Mouse (Mus musculus) embryonic facial prominence, embryonic 13.5 days (tissue): ENCODE data around the gene Tmem235. TPM values are rescaled to one million over a fixed set of nuclear protein-coding genes. Genes with fewer than 3 reads are reported as not detected.
"Not testable (repeated sequence)": the region's sequence is repeated elsewhere in the genome, so short reads cannot be mapped to it uniquely, and the experiment has no call there.

Source experiments
- ATAC-seq: fragments of 200-750 bp; cut with Nextera tagmentation; 2 replicates; pipeline ENCODE4 v1.8.0; 2017; ENCODE audit warnings: low read depth; ENCODE audit not compliant: insufficient number of reproducible peaks, insufficient read depth, low FRiP score, low TSS enrichment
- H3K27ac ChIP-seq: fragments of 300-500 bp; sonication (generic); 2 replicates; pipeline ENCODE4 v1.5.1; 2015; ENCODE audit warnings: moderate library complexity, mild to moderate bottlenecking, inconsistent platforms
- H3K27me3 ChIP-seq: fragments of 300-500 bp; sonication (generic); 2 replicates; pipeline ENCODE4 v1.6.1; 2015; ENCODE audit warnings: mild to moderate bottlenecking, inconsistent platforms
- H3K36me3 ChIP-seq: fragments of 300-500 bp; sonication (generic); 2 replicates; pipeline ENCODE4 v1.6.1; 2015; ENCODE audit warnings: mild to moderate bottlenecking, inconsistent platforms
- H3K4me1 ChIP-seq: fragments of 300-500 bp; sonication (generic); 2 replicates; pipeline ENCODE4 v1.6.1; 2015; ENCODE audit warnings: inconsistent platforms
- H3K4me2 ChIP-seq: fragments of 300-500 bp; sonication (generic); 2 replicates; pipeline ENCODE4 v1.6.1; 2015; ENCODE audit warnings: moderate library complexity, mild to moderate bottlenecking, inconsistent platforms
- H3K4me3 ChIP-seq: fragments of 300-500 bp; sonication (generic); 2 replicates; pipeline ENCODE4 v1.5.1; 2015; ENCODE audit warnings: mild to moderate bottlenecking, inconsistent platforms
- H3K9ac ChIP-seq: fragments of 300-500 bp; sonication (generic); 2 replicates; pipeline ENCODE4 v1.6.1; 2015; ENCODE audit warnings: mild to moderate bottlenecking, inconsistent platforms
- H3K9me3 ChIP-seq: fragments of 300-500 bp; sonication (generic); 2 replicates; pipeline ENCODE4 v1.6.1; 2016; ENCODE audit warnings: inconsistent platforms
- WGBS: fragments of 180-500 bp; shearing (Covaris S2); methylation state at CpG from one replicate; pipeline ENCODE4 v1.1.7; 2015; ENCODE audit warnings: mixed read lengths; 5-methylcytosine and 5-hydroxymethylcytosine counted together
- polyA plus RNA-seq: library from polyadenylated mRNA; unstranded; fragments of >200 nt; fragmentation: Nextera tagmentation; extraction: Ambion mirVana; gene quantifications from 2 replicates; pipeline ENCODE4 v1.2.1, GENCODE M21; 2015

Tmem235 gene
- not detected in 2 replicates for polyA plus RNA-seq

DNA sequence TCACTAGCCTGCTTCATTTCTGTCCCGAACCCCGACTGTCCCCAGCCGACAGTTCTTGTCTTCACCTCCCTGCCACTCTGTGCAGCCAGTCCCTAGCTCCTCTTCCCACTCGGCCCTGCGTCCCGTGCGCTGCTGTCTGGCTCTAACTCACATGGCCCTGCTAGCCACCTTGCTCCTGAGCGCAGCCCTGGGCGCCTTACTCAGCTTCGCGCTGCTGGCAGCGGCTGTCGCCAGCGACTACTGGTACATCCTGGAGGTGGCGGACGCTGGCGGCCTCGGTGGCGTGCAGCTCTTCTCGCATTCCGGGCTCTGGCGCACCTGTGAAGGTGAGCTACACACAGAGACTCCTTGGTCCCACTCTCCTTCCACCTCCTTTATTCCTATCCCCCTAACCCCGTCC is at the start of gene Tmem235:
Tmem235 (plus strand) TSS at position 152 of the 400 bp plus-strand sequence.
- no peak for ATAC-seq
- peaks cover 29% of the 10 kb centered on the region for H3K4me1 ChIP-seq
- H3K9ac ChIP-seq = peak within 1 kb of the TSS; percentile 27
- peaks cover 21% of the 10 kb centered on the region for H3K36me3 ChIP-seq
- WGBS = 4% methylated on average over 23 of the region's 23 CpGs
- peak within 1 kb of the TSS; percentile 48 for H3K4me2 ChIP-seq
- no peaks in the 10 kb centered on the region for H3K9me3 ChIP-seq
- no peak within 1 kb of the TSS for H3K27ac ChIP-seq
- peak within 1 kb of the TSS; percentile 14; the same call in 1 of the 2 replicates for H3K4me3 ChIP-seq
- peaks cover 57% of the 10 kb centered on the region for H3K27me3 ChIP-seq

DNA sequence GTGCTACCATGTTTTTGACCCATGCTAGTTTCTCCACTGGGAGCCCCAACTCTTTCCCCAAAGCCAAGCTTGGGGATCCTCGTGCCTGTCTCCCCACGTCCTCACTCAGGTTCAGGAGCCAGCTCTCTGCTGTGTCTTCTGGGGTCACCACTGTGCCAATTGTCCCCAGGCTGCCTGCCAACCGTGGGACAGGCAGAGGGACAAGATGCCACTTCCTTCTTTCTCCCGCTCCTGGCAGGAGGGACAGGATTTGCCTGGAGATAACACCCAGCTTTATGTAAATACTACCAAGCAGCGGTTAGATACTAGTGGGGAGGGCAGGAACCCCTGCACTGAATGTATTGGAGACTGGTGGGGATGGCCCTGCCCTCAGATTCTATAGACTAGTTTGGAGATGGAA is 46.7 kb upstream of the Tmem235 start:
- ATAC-seq = no peak
- 83% methylated on average over 5 of the region's 5 CpGs for WGBS
- H3K4me3 ChIP-seq = no peak overlapping the region
- peaks cover 70% of the 10 kb centered on the region for H3K36me3 ChIP-seq
- H3K27me3 ChIP-seq = no peaks in the 10 kb centered on the region
- 0 out of 2 replicates have a peak overlapping the region, but pooled peaks have one; percentile 27 for H3K9ac ChIP-seq
- no peaks in the 10 kb centered on the region for H3K9me3 ChIP-seq
- H3K4me1 ChIP-seq = peaks cover 23% of the 10 kb centered on the region
- H3K27ac ChIP-seq = no peak overlapping the region
- no peak overlapping the region for H3K4me2 ChIP-seq

GRCm38 (mm10) chr11:117814704-117815366 is 45.7 kb upstream of the Tmem235 start:
- no peak for ATAC-seq
- Histone ChIP-seq H3K9me3 (no peaks in the 10 kb centered on the region), H3K27ac (no peak overlapping the region), H3K4me2 (no peak overlapping the region), H3K4me3 (no peak overlapping the region), H3K36me3 (peaks cover 75% of the 10 kb centered on the region), H3K9ac (no peak overlapping the region), H3K4me1 (peaks cover 17% of the 10 kb centered on the region), H3K27me3 (no peaks in the 10 kb centered on the region)
- 95% methylated on average over 6 of the region's 6 CpGs for WGBS

- not testable (repeated sequence) for ATAC-seq, H3K27ac ChIP-seq, H3K4me1 ChIP-seq, H3K27me3 ChIP-seq, H3K9ac ChIP-seq, H3K4me3 ChIP-seq, H3K9me3 ChIP-seq, H3K4me2 ChIP-seq
- peaks cover 84% of the 10 kb centered on the region for H3K36me3 ChIP-seq
- WGBS = 82% methylated on average over 9 of the region's 9 CpGs
Measured at GRCm38 (mm10) chr11:117815850-117816249, 44.7 kb upstream of the Tmem235 start.

DNA sequence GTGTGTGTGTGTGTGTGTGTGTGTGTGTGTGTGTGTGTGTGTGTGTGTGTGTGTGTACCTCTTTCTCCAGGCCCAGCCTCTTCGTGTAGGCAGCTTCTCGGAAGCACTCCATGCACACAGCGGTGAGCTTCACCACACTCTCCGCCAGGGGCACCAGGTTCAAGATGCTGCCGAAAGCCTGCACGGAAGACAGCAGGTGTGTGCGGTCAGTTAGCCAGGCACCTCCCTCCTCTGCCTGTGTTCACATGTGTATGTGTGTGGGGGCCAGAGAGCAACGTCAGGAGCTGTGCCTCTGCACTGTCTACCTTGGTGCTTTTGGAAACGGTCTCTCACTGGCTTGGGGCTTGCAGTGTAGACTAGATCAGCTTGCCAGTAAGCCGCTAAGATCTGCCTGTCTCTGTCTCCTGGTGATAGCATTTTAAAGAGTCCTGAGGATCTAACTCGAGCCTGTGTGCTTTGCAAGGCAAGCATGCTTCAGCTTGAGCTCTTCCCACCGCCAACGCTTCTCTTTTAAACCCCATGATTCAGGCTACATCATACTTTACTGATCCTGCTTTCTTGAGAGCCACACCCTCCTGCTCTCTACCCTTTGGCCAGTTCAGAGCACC is 44.1 kb upstream of the Tmem235 start:
- Histone ChIP-seq H3K4me1 (peaks cover 1% of the 10 kb centered on the region; the same call in 1 of the 2 replicates), H3K4me3 (no peak overlapping the region), H3K36me3 (peaks cover 90% of the 10 kb centered on the region), H3K4me2 (no peak overlapping the region), H3K27me3 (no peaks in the 10 kb centered on the region), H3K27ac (no peak overlapping the region), H3K9me3 (no peaks in the 10 kb centered on the region), H3K9ac (no peak overlapping the region)
- ATAC-seq = no peak
- 89% methylated on average over 13 of the region's 13 CpGs for WGBS

DNA sequence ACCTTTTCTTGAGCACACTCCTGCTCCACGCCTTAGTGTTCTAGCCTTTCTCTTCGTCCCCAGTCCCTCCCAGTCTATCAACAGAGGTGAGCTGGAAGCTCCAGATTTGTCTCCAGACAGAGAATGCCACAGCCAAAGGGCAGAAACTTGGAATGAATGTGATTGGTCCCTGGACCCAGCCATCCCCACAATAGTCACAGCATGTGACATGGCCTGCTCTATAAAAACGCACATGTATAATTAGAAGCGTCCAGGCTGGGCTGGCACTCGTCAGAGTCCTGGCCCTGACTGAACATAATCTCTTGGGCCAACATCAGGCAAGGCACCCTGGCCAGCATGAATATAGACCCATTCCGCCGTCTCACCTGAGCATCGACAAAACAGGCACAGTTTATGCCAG is 41.5 kb upstream of the Tmem235 start:
- Histone ChIP-seq H3K4me3 (no peak overlapping the region), H3K4me2 (no peak overlapping the region), H3K4me1 (peaks cover 19% of the 10 kb centered on the region), H3K36me3 (peaks cover 87% of the 10 kb centered on the region), H3K27me3 (no peaks in the 10 kb centered on the region), H3K27ac (no peak overlapping the region), H3K9me3 (no peaks in the 10 kb centered on the region), H3K9ac (no peak overlapping the region)
- ATAC-seq = no peak
- WGBS = 79% methylated on average over 8 of the region's 8 CpGs

- WGBS = 97% methylated on average over 7 of the region's 7 CpGs
- no peak overlapping the region for H3K4me2 ChIP-seq
- no peak overlapping the region for H3K4me3 ChIP-seq
- no peaks in the 10 kb centered on the region for H3K27me3 ChIP-seq
- H3K9ac ChIP-seq = no peak overlapping the region
- no peak for ATAC-seq
- no peaks in the 10 kb centered on the region for H3K9me3 ChIP-seq
- peaks cover 76% of the 10 kb centered on the region for H3K36me3 ChIP-seq
- H3K4me1 ChIP-seq = peaks cover 30% of the 10 kb centered on the region
- H3K27ac ChIP-seq = no peak overlapping the region
Measured at GRCm38 (mm10) chr11:117820173-117820572, 40.4 kb upstream of the Tmem235 start.

- no peak overlapping the region for H3K4me3 ChIP-seq
- no peak overlapping the region for H3K9ac ChIP-seq
- no peak for ATAC-seq
- H3K27me3 ChIP-seq = no peaks in the 10 kb centered on the region
- H3K4me2 ChIP-seq = no peak overlapping the region
- whole genome bisulfite sequencing = 88% methylated on average over 9 of the region's 9 CpGs
- peaks cover 60% of the 10 kb centered on the region for H3K36me3 ChIP-seq
- peaks cover 42% of the 10 kb centered on the region for H3K4me1 ChIP-seq
- no peaks in the 10 kb centered on the region for H3K9me3 ChIP-seq
- peak overlapping the region; percentile 76; the same call in 1 of the 2 replicates for H3K27ac ChIP-seq
Measured at GRCm38 (mm10) chr11:117821868-117822267, 38.7 kb upstream of the Tmem235 start.

GRCm38 (mm10) chr11:117822728-117823241 is 37.8 kb upstream of the Tmem235 start:
- H3K27ac ChIP-seq = peak overlapping the region; percentile 76
- peak overlapping the region; percentile 32; the same call in 1 of the 2 replicates for H3K9ac ChIP-seq
- 82% methylated on average over 7 of the region's 7 CpGs for WGBS
- H3K27me3 ChIP-seq = no peaks in the 10 kb centered on the region
- H3K36me3 ChIP-seq = peaks cover 51% of the 10 kb centered on the region
- H3K4me3 ChIP-seq = no peak overlapping the region
- peaks cover 51% of the 10 kb centered on the region for H3K4me1 ChIP-seq
- H3K9me3 ChIP-seq = no peaks in the 10 kb centered on the region
- ATAC-seq = no peak
- H3K4me2 ChIP-seq = no peak overlapping the region

DNA sequence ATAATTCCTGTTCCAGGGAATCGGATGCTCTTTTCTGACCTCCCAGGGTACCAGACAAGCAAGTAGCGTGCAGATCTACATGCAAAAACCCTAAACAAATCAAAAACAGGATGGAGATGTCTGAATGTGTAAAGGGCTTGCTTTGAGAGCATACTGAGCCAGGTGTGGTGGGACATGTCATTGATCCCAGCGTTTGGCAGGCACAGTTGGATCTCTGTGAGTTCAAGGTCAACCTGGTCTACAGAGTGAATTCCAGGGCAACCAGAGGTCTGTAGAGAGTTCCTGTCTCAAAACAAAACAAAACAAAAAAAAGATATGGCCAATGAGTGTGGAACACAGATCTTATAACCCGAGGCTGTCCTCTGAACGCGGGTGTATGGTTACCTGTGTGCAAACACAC is 37.1 kb upstream of the Tmem235 start:
- Histone ChIP-seq H3K4me2 (no peak overlapping the region), H3K9me3 (no peaks in the 10 kb centered on the region), H3K36me3 (peaks cover 45% of the 10 kb centered on the region), H3K4me3 (0 out of 2 replicates have a peak overlapping the region, but pooled peaks have one; percentile 62), H3K27me3 (no peaks in the 10 kb centered on the region), H3K4me1 (peaks cover 57% of the 10 kb centered on the region), H3K9ac (no peak overlapping the region), H3K27ac (peak overlapping the region; percentile 39; the same call in 1 of the 2 replicates)
- WGBS = 83% methylated on average over 6 of the region's 6 CpGs
- ATAC-seq = no peak

- Histone ChIP-seq H3K9me3 (no peaks in the 10 kb centered on the region), H3K9ac (peak overlapping the region; percentile 81), H3K4me2 (peak overlapping the region; percentile 86), H3K27me3 (no peaks in the 10 kb centered on the region), H3K4me3 (peak overlapping the region; percentile 62), H3K27ac (0 out of 2 replicates have a peak overlapping the region, but pooled peaks have one; percentile 33), H3K36me3 (peaks cover 36% of the 10 kb centered on the region), H3K4me1 (peaks cover 66% of the 10 kb centered on the region)
- WGBS = 21% methylated on average over 23 of the region's 23 CpGs
- ATAC-seq = no peak
Measured at GRCm38 (mm10) chr11:117824060-117824969, 36.2 kb upstream of the Tmem235 start.
